Mouse (Mus musculus) c-Kit-positive CD71-positive TER-119-negative erythroid progenitor cells, embryonic 14.5 days (primary cell): ENCODE data around the gene Mov10.
"Not testable (repeated sequence)": the region's sequence is repeated elsewhere in the genome, so short reads cannot be mapped to it uniquely, and the experiment has no call there.

Experiments
- DNase-seq: peaks from one replicate; pipeline ENCODE4 v3.0.0-alpha.2; 2013; ENCODE audit warnings: low read depth

The Mov10 gene

DNA sequence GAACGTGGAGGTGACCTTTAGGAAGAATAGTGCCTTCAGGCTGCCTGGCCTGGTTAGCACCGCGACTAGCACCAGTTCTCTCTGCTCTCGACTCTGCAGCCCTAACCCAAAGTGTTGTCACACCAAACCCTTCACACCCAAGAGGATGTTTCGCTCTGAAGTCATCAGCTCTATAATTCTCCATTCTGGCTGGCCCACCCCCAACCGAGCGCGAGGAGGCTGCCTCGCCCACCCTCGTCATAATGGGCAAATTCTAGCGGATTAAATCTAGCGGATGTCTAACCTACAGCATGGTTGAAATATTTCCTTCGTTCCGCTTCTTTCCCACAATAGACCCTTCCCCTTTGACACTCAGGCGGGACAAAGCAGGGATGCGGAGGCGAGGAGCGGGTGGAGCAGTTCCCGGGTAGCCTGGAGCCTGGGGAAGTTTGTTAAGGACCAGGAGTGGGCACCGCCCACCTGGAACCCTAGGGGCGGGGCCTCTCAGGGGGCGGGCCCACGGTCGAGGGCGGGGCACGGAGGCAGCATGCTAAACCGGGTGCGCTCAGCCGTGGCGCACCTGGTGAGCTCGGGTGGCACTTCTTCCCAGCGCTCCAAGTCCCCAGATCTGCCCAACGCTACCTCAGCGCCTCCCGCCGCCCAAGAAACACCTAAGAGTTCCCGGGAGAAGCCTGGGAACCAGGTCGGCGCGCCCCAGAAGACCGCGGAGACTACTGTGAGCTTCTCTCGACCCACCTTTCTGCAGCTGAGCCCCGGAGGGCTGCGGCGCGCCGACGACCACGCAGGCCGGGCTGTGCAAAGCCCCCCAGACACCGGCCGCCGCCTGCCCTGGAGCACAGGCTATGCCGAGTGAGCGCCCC is 37.6 kb downstream of the Mov10 start, which contains the start of gene Ppm1j:
Ppm1j (plus strand) TSS at position 496 of the 860 bp plus-strand sequence.
- no peak for DNase-seq

- no peak for DNase-seq
Measured at GRCm38 (mm10) chr3:104779949-104780348, 38.4 kb downstream of the Mov10 start.

- no peak for DNase-seq
Measured at GRCm38 (mm10) chr3:104777342-104777741, 41.0 kb downstream of the Mov10 start.

- DNase-seq = no peak
Measured at GRCm38 (mm10) chr3:104773301-104773700, 45.1 kb downstream of the Mov10 start.

DNA sequence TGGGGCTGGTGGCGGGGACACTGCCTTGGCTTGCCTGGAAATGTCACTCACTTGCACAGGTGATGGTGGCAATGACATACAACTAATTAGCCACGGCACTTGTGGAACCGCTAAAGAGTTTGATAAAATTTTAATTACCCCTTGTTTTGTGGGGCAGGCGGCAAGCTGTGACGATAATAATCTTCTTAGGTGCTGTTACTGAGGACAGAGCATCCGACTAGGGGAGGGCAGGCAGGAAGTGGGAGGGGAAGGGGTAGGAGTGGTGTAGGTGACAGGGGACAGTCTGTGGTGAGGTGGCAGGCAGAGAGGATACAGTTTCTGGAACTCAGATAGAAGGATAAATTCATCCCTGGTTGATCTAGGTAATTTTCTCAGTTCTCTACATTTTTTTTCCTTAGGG is 46.9 kb downstream of the Mov10 start:
- DNase-seq = no peak

- DNase-seq = no peak
Measured at GRCm38 (mm10) chr3:104770918-104771317, 47.4 kb downstream of the Mov10 start.

DNA sequence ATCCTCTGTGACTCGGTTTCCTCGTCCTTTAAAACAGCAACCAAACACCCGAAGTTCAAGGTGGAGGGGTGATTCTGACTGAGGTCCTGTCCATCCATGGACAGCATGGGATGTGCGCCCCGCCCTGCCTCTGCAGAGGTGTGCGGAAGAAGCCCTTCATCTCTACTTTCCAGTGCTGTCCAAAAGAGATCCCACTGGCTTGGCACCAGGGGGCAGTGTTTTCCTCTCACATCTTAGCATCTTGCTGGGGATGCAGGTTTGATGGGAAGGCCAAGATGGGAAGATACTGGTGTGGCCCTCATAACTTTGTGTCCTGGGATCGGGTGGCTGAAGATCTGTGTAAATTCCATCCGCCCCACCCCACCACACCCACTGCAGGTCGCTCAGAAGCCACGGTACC is 48.3 kb downstream of the Mov10 start:
- DNase-seq = no peak

DNA sequence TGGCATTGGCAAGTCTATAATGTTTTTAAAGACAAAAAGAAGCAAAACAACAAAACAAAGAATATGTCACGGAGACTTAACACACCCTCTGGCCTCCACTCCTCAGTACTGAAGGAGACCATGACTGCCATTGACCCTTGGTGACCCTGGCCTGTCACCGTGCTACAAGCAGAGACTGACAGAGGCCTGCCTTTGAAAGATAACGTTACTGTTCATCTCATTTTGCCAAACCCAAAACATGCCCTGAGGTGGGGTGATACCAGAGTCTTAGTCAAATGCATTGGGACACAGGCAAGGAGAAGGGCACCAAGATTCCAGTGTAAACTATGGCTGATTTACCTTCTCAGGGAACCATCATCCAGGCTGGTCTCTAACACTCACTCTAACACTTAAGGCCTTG is 49.2 kb downstream of the Mov10 start:
- DNase-seq = no peak

- no peak for DNase-seq
Measured at GRCm38 (mm10) chr3:104767716-104768115, 50.6 kb downstream of the Mov10 start.

- DNase-seq = no peak
Measured at GRCm38 (mm10) chr3:104767141-104767540, 51.2 kb downstream of the Mov10 start.

DNA sequence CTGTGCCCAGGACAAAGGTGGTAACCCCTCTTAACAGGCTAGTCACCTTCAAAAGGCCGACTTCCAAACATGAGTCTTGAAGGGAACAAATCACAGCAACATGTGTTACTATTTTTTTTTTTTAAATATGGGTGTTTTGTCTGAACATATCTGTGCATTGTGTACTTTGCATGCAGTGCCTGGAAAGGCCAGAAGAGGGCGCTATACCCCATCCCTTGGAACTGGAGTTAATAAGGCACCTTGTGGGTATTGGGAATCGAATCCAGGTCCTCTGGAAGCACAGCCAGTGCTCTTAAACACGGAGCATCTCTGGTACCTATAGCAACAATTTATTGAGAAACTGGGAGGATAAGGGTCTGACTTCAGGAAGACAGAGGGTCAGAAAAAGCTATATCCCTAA is 53.3 kb downstream of the Mov10 start:
- no peak for DNase-seq

- not testable (repeated sequence) for DNase-seq
Measured at GRCm38 (mm10) chr3:104762103-104762863, 56.1 kb downstream of the Mov10 start.

- no peak for DNase-seq
Measured at GRCm38 (mm10) chr3:104758869-104759268, 59.5 kb downstream of the Mov10 start.

- DNase-seq = peak; percentile 53
Measured at GRCm38 (mm10) chr3:104758406-104758805, 60.0 kb downstream of the Mov10 start.

DNA sequence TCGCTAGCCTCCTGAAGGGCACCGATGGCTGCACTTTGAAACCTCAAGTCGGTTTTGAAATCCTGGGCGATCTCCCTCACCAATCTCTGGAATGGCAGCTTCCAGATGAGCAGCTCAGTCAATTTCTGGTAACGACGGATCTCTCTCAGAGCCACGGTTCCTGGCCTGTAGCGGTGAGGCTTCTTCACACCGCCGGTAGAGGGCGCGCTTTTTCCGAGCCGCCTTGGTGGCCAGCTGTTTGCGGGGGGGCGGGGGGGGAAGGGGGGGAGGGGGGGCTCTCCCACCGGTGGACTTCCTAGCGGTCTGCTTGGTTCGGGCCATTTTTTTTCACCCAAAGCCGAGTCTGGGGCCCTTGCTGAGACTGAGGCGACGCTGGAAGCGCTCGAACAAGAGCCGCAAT is 65.5 kb downstream of the Mov10 start:
- not testable (repeated sequence) for DNase-seq
